Mouse (Mus musculus) lung, embryonic 14.5 days (tissue): ENCODE data around the gene Hdac4. TPM values are rescaled to one million over a fixed set of nuclear protein-coding genes. Genes with fewer than 3 reads are reported as not detected.
A peak's percentile ranks its signal among the peaks of the same experiment; 100 is the strongest.

Experiments used
- ATAC-seq: fragments of 200-750 bp; cut with Nextera tagmentation; 2 replicates; pipeline ENCODE4 v1.8.0; 2017; ENCODE audit warnings: mild to moderate bottlenecking, moderate TSS enrichment, moderate library complexity; ENCODE audit not compliant: insufficient read depth
- DNase-seq: peaks from one replicate; pipeline ENCODE4 v3.0.0-alpha.2; 2015
- H3K27ac ChIP-seq: fragments of 300-500 bp; sonication (generic); 2 replicates; pipeline ENCODE4 v1.5.1; 2014; ENCODE audit warnings: low read depth, mild to moderate bottlenecking, moderate library complexity
- H3K27me3 ChIP-seq: fragments of 300-500 bp; sonication (generic); 2 replicates; pipeline ENCODE4 v1.6.1; 2014; ENCODE audit warnings: low read length, control low read depth; ENCODE audit not compliant: insufficient read depth
- H3K36me3 ChIP-seq: fragments of 300-500 bp; sonication (generic); 2 replicates; pipeline ENCODE4 v1.6.1; 2014; ENCODE audit warnings: control low read depth; ENCODE audit not compliant: insufficient read depth
- H3K4me1 ChIP-seq: fragments of 300-500 bp; sonication (generic); 2 replicates; pipeline ENCODE4 v1.6.1; 2014; ENCODE audit warnings: antibody characterized with exemption, control low read depth; ENCODE audit not compliant: insufficient read depth
- H3K4me2 ChIP-seq: fragments of 300-500 bp; sonication (generic); 2 replicates; pipeline ENCODE4 v1.6.1; 2014; ENCODE audit warnings: mild to moderate bottlenecking
- H3K4me3 ChIP-seq: fragments of 300-500 bp; sonication (generic); 2 replicates; pipeline ENCODE4 v1.5.1; 2014; ENCODE audit warnings: low read depth, low read length
- H3K9ac ChIP-seq: fragments of 300-500 bp; sonication (generic); 2 replicates; pipeline ENCODE4 v1.6.1; 2014
- H3K9me3 ChIP-seq: fragments of 300-500 bp; sonication (generic); 2 replicates; pipeline ENCODE4 v1.6.1; 2016; ENCODE audit warnings: low read depth, low read length, control low read depth
- CTCF ChIP-seq: IDR thresholded peaks from 2 replicates; pipeline ENCODE4 v1.5.1; 2016; ENCODE audit warnings: antibody characterized with exemption, low read depth
- WGBS: fragments of 180-500 bp; shearing (Covaris S2); extraction: QIAGEN DNeasy Blood & Tissue Kit; methylation state at CpG from one replicate; pipeline ENCODE4 v1.1.7; 2014; 5-methylcytosine and 5-hydroxymethylcytosine counted together
- polyA plus RNA-seq: library from polyadenylated mRNA; unstranded; fragments of >200 nt; fragmentation: Nextera tagmentation; extraction: Ambion mirVana; gene quantifications from 2 replicates; pipeline ENCODE4 v1.2.1, GENCODE M21; 2014

Gene Hdac4
- polyA plus RNA-seq, 1 experiment from 2014 or later = 20.2 TPM

DNA sequence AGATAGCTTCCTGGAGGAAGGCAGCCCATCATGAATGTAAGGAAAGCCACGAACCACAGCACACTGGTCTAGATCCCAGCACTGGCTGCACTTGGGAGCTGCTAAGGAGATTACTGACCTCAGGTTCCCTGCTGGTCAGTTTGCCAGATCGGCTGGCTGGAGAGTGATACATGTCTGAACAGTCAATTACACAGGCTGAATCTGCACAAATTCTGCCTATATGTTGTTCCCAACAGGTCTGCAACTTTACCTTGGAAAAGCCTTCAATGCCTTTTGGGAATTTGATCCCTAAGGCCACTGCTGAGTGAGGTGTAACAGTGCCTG, 189.9 kb downstream of the Hdac4 start:
- no peak overlapping the region for H3K27ac ChIP-seq
- H3K4me1 ChIP-seq = 0 out of 2 replicates have a peak, but pooled peaks cover 3% of the 10 kb centered on the region
- 53% methylated on average over 2 of the region's 2 CpGs for WGBS
- H3K4me3 ChIP-seq = no peak overlapping the region
- no peaks in the 10 kb centered on the region; the same call in 1 of the 2 replicates for H3K36me3 ChIP-seq
- no peak overlapping the region for H3K4me2 ChIP-seq
- TF ChIP-seq CTCF = no peak
- no peaks in the 10 kb centered on the region for H3K9me3 ChIP-seq
- ATAC-seq = no peak
- H3K9ac ChIP-seq = no peak overlapping the region; the same call in 1 of the 2 replicates
- no peaks in the 10 kb centered on the region for H3K27me3 ChIP-seq
- no peak for DNase-seq

DNA sequence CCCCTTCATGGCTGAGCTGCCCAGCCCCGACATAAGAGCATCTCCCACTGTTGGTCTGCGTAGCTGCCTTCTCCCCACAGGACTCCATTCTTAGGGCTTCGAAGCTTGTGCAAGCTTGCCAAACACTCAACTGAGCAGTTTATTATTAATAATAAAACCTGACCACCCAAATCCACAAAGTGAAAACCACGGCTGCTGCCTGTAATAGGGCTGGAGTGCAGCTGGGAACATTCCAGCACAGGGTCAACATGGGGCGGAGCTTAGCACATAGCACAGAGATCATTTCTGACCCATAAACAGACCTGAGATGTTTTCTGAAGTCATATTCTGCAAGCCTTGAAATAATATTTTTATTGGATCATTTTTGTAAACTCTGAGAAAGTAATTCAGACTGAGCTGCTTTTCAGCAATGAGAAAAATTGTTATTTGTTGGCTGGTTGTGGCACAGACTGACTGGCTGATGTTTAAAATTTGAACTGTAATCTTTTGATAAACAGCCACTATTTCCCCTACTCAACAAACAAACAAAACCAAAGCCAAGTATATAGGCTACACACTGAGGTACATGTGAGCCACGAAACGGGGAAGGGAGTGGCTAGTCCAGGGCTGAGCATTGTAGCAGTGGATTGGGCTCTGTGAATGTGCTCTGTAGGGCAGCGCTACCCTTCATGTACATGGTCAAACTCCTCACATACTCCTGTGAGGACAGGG, 190.4 kb downstream of the Hdac4 start:
- Histone ChIP-seq H3K4me1 (0 out of 2 replicates have a peak, but pooled peaks cover 3% of the 10 kb centered on the region), H3K27ac (no peak overlapping the region), H3K9me3 (no peaks in the 10 kb centered on the region), H3K36me3 (no peaks in the 10 kb centered on the region; the same call in 1 of the 2 replicates), H3K4me2 (no peak overlapping the region), H3K9ac (no peak overlapping the region; the same call in 1 of the 2 replicates), H3K4me3 (no peak overlapping the region), H3K27me3 (no peaks in the 10 kb centered on the region)
- ATAC-seq = no peak
- no peak for TF ChIP-seq CTCF
- 45% methylated on average over 8 of the region's 8 CpGs for WGBS
- DNase-seq = peak; percentile 69

DNA sequence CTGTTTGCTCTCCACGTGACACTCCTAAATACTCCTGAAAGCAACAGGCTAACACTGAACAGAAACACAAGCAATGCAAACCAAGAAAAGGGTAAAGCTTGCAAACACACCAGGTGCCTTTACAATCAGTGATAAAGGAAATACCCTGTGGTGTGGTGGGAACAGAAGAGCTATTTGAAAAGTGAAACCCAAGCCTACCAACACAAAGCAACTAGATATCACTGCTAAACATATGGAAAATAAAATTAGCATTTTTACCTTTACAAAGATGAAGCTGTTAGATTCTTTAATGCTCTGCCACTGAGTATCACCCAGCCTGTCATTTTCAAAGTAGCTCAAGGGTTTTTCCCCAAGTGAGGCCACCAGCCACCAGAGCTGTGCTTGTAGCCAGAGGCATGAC, 191.4 kb downstream of the Hdac4 start:
- ATAC-seq (no peak), DNase-seq (no peak)
- no peak overlapping the region for H3K27ac ChIP-seq
- no peaks in the 10 kb centered on the region; the same call in 1 of the 2 replicates for H3K36me3 ChIP-seq
- TF ChIP-seq CTCF = no peak
- no peak overlapping the region for H3K4me2 ChIP-seq
- H3K4me1 ChIP-seq = 0 out of 2 replicates have a peak, but pooled peaks cover 3% of the 10 kb centered on the region
- H3K9ac ChIP-seq = no peak overlapping the region
- no peaks in the 10 kb centered on the region for H3K9me3 ChIP-seq
- WGBS = 73% methylated on average over 1 of the region's 1 CpGs
- H3K27me3 ChIP-seq = no peaks in the 10 kb centered on the region
- no peak overlapping the region for H3K4me3 ChIP-seq

- no peak for DNase-seq
- WGBS = 94% methylated on average over 2 of the region's 2 CpGs
- H3K4me2 ChIP-seq = no peak overlapping the region
- no peak overlapping the region for H3K9ac ChIP-seq
- H3K27me3 ChIP-seq = no peaks in the 10 kb centered on the region
- no peak overlapping the region for H3K27ac ChIP-seq
- no peaks in the 10 kb centered on the region; the same call in 1 of the 2 replicates for H3K36me3 ChIP-seq
- ATAC-seq = no peak
- no peaks in the 10 kb centered on the region for H3K4me1 ChIP-seq
- no peak for TF ChIP-seq CTCF
- H3K4me3 ChIP-seq = no peak overlapping the region
- no peaks in the 10 kb centered on the region for H3K9me3 ChIP-seq
These were observed 195.3 kb downstream of the Hdac4 start for GRCm38 (mm10) chr1:92000226-92000625.

GRCm38 (mm10) chr1:91993658-91994165, 201.8 kb downstream of the Hdac4 start:
- no peak for TF ChIP-seq CTCF
- Histone ChIP-seq H3K4me3 (no peak overlapping the region), H3K27ac (no peak overlapping the region), H3K36me3 (peaks cover 43% of the 10 kb centered on the region; the same call in 1 of the 2 replicates), H3K4me2 (no peak overlapping the region), H3K9me3 (no peaks in the 10 kb centered on the region), H3K9ac (no peak overlapping the region), H3K4me1 (no peaks in the 10 kb centered on the region), H3K27me3 (no peaks in the 10 kb centered on the region)
- ATAC-seq (no peak), DNase-seq (no peak)
- WGBS = 82% methylated on average over 9 of the region's 9 CpGs

DNA sequence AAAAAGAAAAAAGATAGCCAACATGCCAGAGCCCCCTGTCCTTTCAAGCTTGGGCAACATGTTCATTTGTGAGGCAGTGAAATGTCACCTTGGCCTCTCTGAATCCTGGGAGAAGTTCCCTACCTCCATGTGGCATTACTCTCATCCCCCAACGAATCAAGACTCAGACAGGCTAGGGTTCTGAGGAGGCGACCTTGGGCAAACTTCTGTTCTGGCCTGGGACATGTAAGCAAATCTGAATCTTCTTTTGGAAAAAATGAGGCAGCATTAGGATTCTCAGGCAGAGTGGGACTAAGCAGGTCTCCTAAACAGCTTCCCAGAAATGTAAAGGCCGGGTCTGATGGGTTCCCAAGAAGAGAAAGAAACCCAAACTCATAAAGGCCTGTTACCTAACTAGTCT, 202.8 kb downstream of the Hdac4 start:
- ATAC-seq (no peak), DNase-seq (no peak)
- WGBS = 69% methylated on average over 3 of the region's 3 CpGs
- Histone ChIP-seq H3K27ac (no peak overlapping the region), H3K9me3 (no peaks in the 10 kb centered on the region), H3K4me1 (no peaks in the 10 kb centered on the region), H3K4me3 (no peak overlapping the region), H3K4me2 (no peak overlapping the region), H3K27me3 (no peaks in the 10 kb centered on the region), H3K9ac (no peak overlapping the region), H3K36me3 (peaks cover 46% of the 10 kb centered on the region; the same call in 1 of the 2 replicates)
- no peak for TF ChIP-seq CTCF

GRCm38 (mm10) chr1:91991597-91991996, 203.9 kb downstream of the Hdac4 start:
- Histone ChIP-seq H3K4me3 (no peak overlapping the region), H3K36me3 (peaks cover 48% of the 10 kb centered on the region; the same call in 1 of the 2 replicates), H3K27ac (no peak overlapping the region), H3K9me3 (no peaks in the 10 kb centered on the region), H3K4me1 (no peaks in the 10 kb centered on the region), H3K4me2 (no peak overlapping the region), H3K27me3 (no peaks in the 10 kb centered on the region), H3K9ac (no peak overlapping the region)
- no peak for DNase-seq
- no peak for TF ChIP-seq CTCF
- ATAC-seq = no peak
